Mouse (Mus musculus) midbrain, embryonic 12.5 days (tissue): ENCODE measurements at regions not wholly inside any gene's neighbourhood (a gene's known extent, or its start where the extent isn't known, plus 50 kb on each side); places are given as distances from the start of the nearest gene placed in this dataset.
"Not testable (repeated sequence)": the region's sequence is repeated elsewhere in the genome, so short reads cannot be mapped to it uniquely, and the experiment has no call there.

Source experiments
- ATAC-seq: fragments of 200-750 bp; cut with Nextera tagmentation; 2 replicates; pipeline ENCODE4 v1.8.0; 2017; ENCODE audit warnings: low read depth, moderate TSS enrichment, moderate library complexity; ENCODE audit not compliant: low FRiP score
- H3K27ac ChIP-seq: fragments of 300-500 bp; sonication (generic); replicated peaks from 2 replicates; pipeline ENCODE4 v1.5.1; 2016; ENCODE audit warnings: mild to moderate bottlenecking
- H3K27me3 ChIP-seq: fragments of 300-500 bp; sonication (generic); 2 replicates; pipeline ENCODE4 v1.6.1; 2016; ENCODE audit warnings: mild to moderate bottlenecking
- H3K36me3 ChIP-seq: fragments of 300-500 bp; sonication (generic); 2 replicates; pipeline ENCODE4 v1.6.1; 2016
- H3K4me1 ChIP-seq: fragments of 300-500 bp; sonication (generic); 2 replicates; pipeline ENCODE4 v1.6.1; 2016
- H3K4me2 ChIP-seq: fragments of 300-500 bp; sonication (generic); replicated peaks from 2 replicates; pipeline ENCODE4 v1.6.1; 2016; ENCODE audit warnings: mild to moderate bottlenecking, moderate library complexity
- H3K4me3 ChIP-seq: fragments of 300-500 bp; sonication (generic); 2 replicates; pipeline ENCODE4 v1.5.1; 2016; ENCODE audit warnings: mild to moderate bottlenecking
- H3K9ac ChIP-seq: fragments of 300-500 bp; sonication (generic); replicated peaks from 2 replicates; pipeline ENCODE4 v1.6.1; 2016; ENCODE audit warnings: mild to moderate bottlenecking, moderate library complexity
- H3K9me3 ChIP-seq: fragments of 300-500 bp; sonication (generic); 2 replicates; pipeline ENCODE4 v1.6.1; 2016; ENCODE audit warnings: mild to moderate bottlenecking
- WGBS: fragments of 180-500 bp; shearing (Covaris S2); methylation state at CpG from one replicate; pipeline ENCODE4 v1.1.7; 2016; 5-methylcytosine and 5-hydroxymethylcytosine counted together

GRCm38 (mm10) chr10:25681243-25681642 is 145.2 kb upstream of the Smlr1 start:
- H3K27me3 ChIP-seq: no peaks in the 10 kb centered on the region
- no peaks in the 10 kb centered on the region for H3K36me3 ChIP-seq
- no peak overlapping the region for H3K4me2 ChIP-seq
- no peaks in the 10 kb centered on the region for H3K4me1 ChIP-seq
- 0 out of 2 replicates have a peak, but pooled peaks have one; percentile 43 for ATAC-seq
- H3K9ac ChIP-seq: no peak overlapping the region
- no peak overlapping the region for H3K27ac ChIP-seq
- H3K4me3 ChIP-seq: no peak overlapping the region
- WGBS: 26% methylated on average over 6 of the region's 6 CpGs
- H3K9me3 ChIP-seq: no peaks in the 10 kb centered on the region

GRCm38 (mm10) chr10:25677889-25678288 is 141.8 kb upstream of the Smlr1 start:
- H3K4me2 ChIP-seq: no peak overlapping the region
- no peak overlapping the region for H3K4me3 ChIP-seq
- no peaks in the 10 kb centered on the region for H3K9me3 ChIP-seq
- no peaks in the 10 kb centered on the region for H3K4me1 ChIP-seq
- no peaks in the 10 kb centered on the region for H3K36me3 ChIP-seq
- ATAC-seq: 0 out of 2 replicates have a peak, but pooled peaks have one; percentile 20
- H3K27ac ChIP-seq: no peak overlapping the region
- no peak overlapping the region for H3K9ac ChIP-seq
- WGBS: 11% methylated on average over 1 of the region's 1 CpGs
- no peaks in the 10 kb centered on the region for H3K27me3 ChIP-seq

GRCm38 (mm10) chr10:25675368-25675767 is 139.3 kb upstream of the Smlr1 start:
- no peak overlapping the region for H3K4me2 ChIP-seq
- H3K4me3 ChIP-seq: no peak overlapping the region
- H3K36me3 ChIP-seq: no peaks in the 10 kb centered on the region
- H3K9me3 ChIP-seq: no peaks in the 10 kb centered on the region
- no peak overlapping the region for H3K9ac ChIP-seq
- no peak for ATAC-seq
- H3K4me1 ChIP-seq: no peaks in the 10 kb centered on the region
- H3K27ac ChIP-seq: no peak overlapping the region
- 80% methylated on average over 10 of the region's 10 CpGs for WGBS
- H3K27me3 ChIP-seq: no peaks in the 10 kb centered on the region

- ATAC-seq: no peak
- Histone ChIP-seq H3K4me1 (no peaks in the 10 kb centered on the region), H3K36me3 (no peaks in the 10 kb centered on the region), H3K4me3 (no peak overlapping the region), H3K4me2 (no peak overlapping the region), H3K27me3 (no peaks in the 10 kb centered on the region), H3K9ac (no peak overlapping the region), H3K9me3 (no peaks in the 10 kb centered on the region), H3K27ac (no peak overlapping the region)
- WGBS: 95% methylated on average over 1 of the region's 1 CpGs
Measured at GRCm38 (mm10) chr10:25670061-25670460, 134.0 kb upstream of the Smlr1 start.

- Histone ChIP-seq H3K27me3 (no peaks in the 10 kb centered on the region), H3K9me3 (no peaks in the 10 kb centered on the region), H3K27ac (no peak overlapping the region), H3K4me1 (no peaks in the 10 kb centered on the region), H3K4me3 (no peak overlapping the region), H3K9ac (no peak overlapping the region), H3K4me2 (no peak overlapping the region), H3K36me3 (no peaks in the 10 kb centered on the region)
- WGBS: 83% methylated on average over 16 of the region's 16 CpGs
- no peak for ATAC-seq
Measured at GRCm38 (mm10) chr10:25652742-25653563, 116.9 kb upstream of the Smlr1 start.

- no peaks in the 10 kb centered on the region for H3K36me3 ChIP-seq
- H3K27me3 ChIP-seq: no peaks in the 10 kb centered on the region
- no peaks in the 10 kb centered on the region for H3K4me1 ChIP-seq
- no peak overlapping the region for H3K9ac ChIP-seq
- no peak overlapping the region for H3K27ac ChIP-seq
- no peak for ATAC-seq
- no peak overlapping the region for H3K4me2 ChIP-seq
- 79% methylated on average over 1 of the region's 1 CpGs for WGBS
- H3K9me3 ChIP-seq: no peaks in the 10 kb centered on the region
- H3K4me3 ChIP-seq: no peak overlapping the region
Measured at GRCm38 (mm10) chr10:25647740-25648139, 111.7 kb upstream of the Smlr1 start.

GRCm38 (mm10) chr10:25643518-25643993 is 107.5 kb upstream of the Smlr1 start:
- Histone ChIP-seq H3K27ac (no peak overlapping the region), H3K4me3 (no peak overlapping the region), H3K4me2 (no peak overlapping the region), H3K4me1 (no peaks in the 10 kb centered on the region), H3K9me3 (no peaks in the 10 kb centered on the region), H3K36me3 (no peaks in the 10 kb centered on the region), H3K27me3 (no peaks in the 10 kb centered on the region), H3K9ac (no peak overlapping the region)
- WGBS: 69% methylated on average over 3 of the region's 3 CpGs
- no peak for ATAC-seq

- H3K27me3 ChIP-seq: no peaks in the 10 kb centered on the region
- H3K9ac ChIP-seq: no peak overlapping the region
- no peak overlapping the region for H3K4me2 ChIP-seq
- no peaks in the 10 kb centered on the region for H3K36me3 ChIP-seq
- H3K4me3 ChIP-seq: no peak overlapping the region
- H3K27ac ChIP-seq: no peak overlapping the region
- ATAC-seq: no peak
- H3K4me1 ChIP-seq: no peaks in the 10 kb centered on the region
- WGBS: 87% methylated on average over 9 of the region's 9 CpGs
- H3K9me3 ChIP-seq: no peaks in the 10 kb centered on the region
Measured at GRCm38 (mm10) chr10:25642079-25642696, 106.1 kb upstream of the Smlr1 start.

- Histone ChIP-seq H3K27ac (no peak overlapping the region), H3K9me3 (no peaks in the 10 kb centered on the region), H3K4me2 (no peak overlapping the region), H3K9ac (no peak overlapping the region), H3K27me3 (no peaks in the 10 kb centered on the region), H3K4me1 (no peaks in the 10 kb centered on the region), H3K36me3 (no peaks in the 10 kb centered on the region), H3K4me3 (no peak overlapping the region)
- no peak for ATAC-seq
- WGBS: 61% methylated on average over 4 of the region's 4 CpGs
Measured at GRCm38 (mm10) chr10:25633058-25633614, 97.1 kb upstream of the Smlr1 start.

- no peak for ATAC-seq
- WGBS: 91% methylated on average over 7 of the region's 7 CpGs
- H3K4me1 ChIP-seq: no peaks in the 10 kb centered on the region
Measured at GRCm38 (mm10) chr10:25632306-25632705, 96.2 kb upstream of the Smlr1 start.

GRCm38 (mm10) chr10:25622585-25622984 is 86.5 kb upstream of the Smlr1 start:
- Histone ChIP-seq H3K27me3 (no peaks in the 10 kb centered on the region), H3K4me3 (no peak overlapping the region), H3K9me3 (no peaks in the 10 kb centered on the region), H3K4me1 (peaks cover 11% of the 10 kb centered on the region; the same call in 1 of the 2 replicates), H3K4me2 (no peak overlapping the region), H3K27ac (no peak overlapping the region), H3K36me3 (no peaks in the 10 kb centered on the region), H3K9ac (no peak overlapping the region)
- ATAC-seq: no peak; the same call in 1 of the 2 replicates
- whole genome bisulfite sequencing: 75% methylated on average over 5 of the region's 5 CpGs

More at GRCm38 (mm10) chr10:25632306-25632705, 96.2 kb upstream of the Smlr1 start:
- H3K27ac ChIP-seq: no peak overlapping the region
- no peak overlapping the region for H3K4me2 ChIP-seq
- no peaks in the 10 kb centered on the region for H3K27me3 ChIP-seq
- no peak overlapping the region for H3K4me3 ChIP-seq
- H3K9ac ChIP-seq: no peak overlapping the region
- no peaks in the 10 kb centered on the region for H3K36me3 ChIP-seq
- H3K9me3 ChIP-seq: no peaks in the 10 kb centered on the region

GRCm38 (mm10) chr10:25621747-25622134 is 85.7 kb upstream of the Smlr1 start:
- H3K4me3 ChIP-seq, H3K27ac ChIP-seq, H3K36me3 ChIP-seq, H3K9ac ChIP-seq, H3K9me3 ChIP-seq, H3K27me3 ChIP-seq: not testable (repeated sequence)
- H3K4me1 ChIP-seq: peaks cover 11% of the 10 kb centered on the region; the same call in 1 of the 2 replicates
- 38% methylated on average over 1 of the region's 1 CpGs for WGBS
- H3K4me2 ChIP-seq: peak overlapping the region; percentile 22
- ATAC-seq: 0 out of 2 replicates have a peak, but pooled peaks have one; percentile 34
